Mouse (Mus musculus): ENCODE results near the gene Gigyf1.

GRCm38 (mm10) chr5:137512847-137513794 lies 5.2 kb upstream of the Gigyf1 start:
- no peak for TF ChIP-seq EP300 (IDR thresholded peaks at IDR 0.05; ENCODE audit: insufficient read depth, low read depth, low read length)
- TF ChIP-seq CTCF (IDR thresholded peaks at IDR 0.05; ENCODE audit: low read depth, low read length), result peak; percentile 82
